Mouse (Mus musculus): ENCODE measurements around the gene Fundc1. TPM values are rescaled to one million over a fixed set of nuclear protein-coding genes. Genes with fewer than 3 reads are reported as not detected.

The Fundc1 gene
- 58.5 and 62.9 TPM in 2 replicates for polyA plus RNA-seq (2014; fragmentation: Nextera tagmentation; extraction: Ambion mirVana)

GRCm38 (mm10) chrX:17571621-17572459 lies at the start of gene Fundc1:
Gene Fundc1 (minus strand): TSS chrX:17572325.
- no peaks in the 10 kb centered on the region for H3K27me3 ChIP-seq (ENCODE audit: control insufficient read depth, insufficient read depth, low read length)
- H3K4me3 ChIP-seq (ENCODE audit: low read depth, low read length), result peak within 1 kb of the TSS; percentile 41
- H3K4me2 ChIP-seq (ENCODE audit: low read depth, severe bottlenecking), result peak within 1 kb of the TSS; percentile 36
- H3K4me1 ChIP-seq (ENCODE audit: control insufficient read depth, insufficient read depth, low read length), result no peaks in the 10 kb centered on the region
- H3K27ac ChIP-seq (replicated peaks; ENCODE audit: low read depth, low read length), result peak within 1 kb of the TSS; percentile 47
- DNase-seq (ENCODE audit: low spot score) (peak; percentile 91), ATAC-seq (ENCODE audit: insufficient number of reproducible peaks, low FRiP score, low TSS enrichment, low read depth) (peak; percentile 99)
- 12% methylated on average over 29 of the region's 30 CpGs for WGBS
- H3K9ac ChIP-seq (ENCODE audit: low read length), result peak within 1 kb of the TSS; percentile 63
- H3K9me3 ChIP-seq (ENCODE audit: control insufficient read depth, low read length), result no peaks in the 10 kb centered on the region
- H3K36me3 ChIP-seq (ENCODE audit: control insufficient read depth, insufficient read depth, low read length), result no peaks in the 10 kb centered on the region

- no peaks in the 10 kb centered on the region for H3K36me3 ChIP-seq (ENCODE audit: control insufficient read depth, insufficient read depth, low read length)
- H3K9ac ChIP-seq (ENCODE audit: low read length), result no peak overlapping the region
- no peak for ATAC-seq (ENCODE audit: insufficient number of reproducible peaks, low FRiP score, low TSS enrichment, low read depth)
Observed at GRCm38 (mm10) chrX:17611253-17611652, 39.1 kb upstream of the Fundc1 start.

GRCm38 (mm10) chrX:17608763-17609162 lies 36.6 kb upstream of the Fundc1 start:
- WGBS, result 83% methylated on average over 1 of the region's 1 CpGs
- DNase-seq (ENCODE audit: low spot score) (no peak), ATAC-seq (ENCODE audit: insufficient number of reproducible peaks, low FRiP score, low TSS enrichment, low read depth) (no peak)
- H3K4me3 ChIP-seq (ENCODE audit: low read depth, low read length), result no peak overlapping the region
- H3K9me3 ChIP-seq (ENCODE audit: control insufficient read depth, low read length), result no peaks in the 10 kb centered on the region
- no peak overlapping the region for H3K9ac ChIP-seq (ENCODE audit: low read length)
- H3K27ac ChIP-seq (replicated peaks; ENCODE audit: low read depth, low read length), result no peak overlapping the region
- no peaks in the 10 kb centered on the region for H3K27me3 ChIP-seq (ENCODE audit: control insufficient read depth, insufficient read depth, low read length)
- no peak overlapping the region for H3K4me2 ChIP-seq (ENCODE audit: low read depth, severe bottlenecking)
- no peaks in the 10 kb centered on the region for H3K4me1 ChIP-seq (ENCODE audit: control insufficient read depth, insufficient read depth, low read length)
- H3K36me3 ChIP-seq (ENCODE audit: control insufficient read depth, insufficient read depth, low read length), result no peaks in the 10 kb centered on the region

More at GRCm38 (mm10) chrX:17611253-17611652, 39.1 kb upstream of the Fundc1 start:
- WGBS, result 73% methylated on average over 1 of the region's 1 CpGs
- Histone ChIP-seq H3K27ac (replicated peaks; ENCODE audit: low read depth, low read length) (no peak overlapping the region), H3K4me2 (ENCODE audit: low read depth, severe bottlenecking) (no peak overlapping the region), H3K4me3 (ENCODE audit: low read depth, low read length) (no peak overlapping the region), H3K27me3 (ENCODE audit: control insufficient read depth, insufficient read depth, low read length) (no peaks in the 10 kb centered on the region), H3K9me3 (ENCODE audit: control insufficient read depth, low read length) (no peaks in the 10 kb centered on the region), H3K4me1 (ENCODE audit: control insufficient read depth, insufficient read depth, low read length) (no peaks in the 10 kb centered on the region)
- DNase-seq (ENCODE audit: low spot score), result no peak

- H3K4me2 ChIP-seq (ENCODE audit: low read depth, severe bottlenecking), result no peak overlapping the region
- H3K9ac ChIP-seq (ENCODE audit: low read length), result no peak overlapping the region
- H3K27ac ChIP-seq (replicated peaks; ENCODE audit: low read depth, low read length), result no peak overlapping the region
- H3K27me3 ChIP-seq (ENCODE audit: control insufficient read depth, insufficient read depth, low read length), result no peaks in the 10 kb centered on the region
- H3K36me3 ChIP-seq (ENCODE audit: control insufficient read depth, insufficient read depth, low read length), result no peaks in the 10 kb centered on the region
- 82% methylated on average over 3 of the region's 3 CpGs for WGBS
- ATAC-seq (ENCODE audit: insufficient number of reproducible peaks, low FRiP score, low TSS enrichment, low read depth) (no peak), DNase-seq (ENCODE audit: low spot score) (no peak)
- H3K4me1 ChIP-seq (ENCODE audit: control insufficient read depth, insufficient read depth, low read length), result no peaks in the 10 kb centered on the region
- no peak overlapping the region for H3K4me3 ChIP-seq (ENCODE audit: low read depth, low read length)
- H3K9me3 ChIP-seq (ENCODE audit: control insufficient read depth, low read length), result no peaks in the 10 kb centered on the region
Observed at GRCm38 (mm10) chrX:17607668-17608067, 35.5 kb upstream of the Fundc1 start.

- Histone ChIP-seq H3K4me3 (ENCODE audit: low read depth, low read length) (no peak overlapping the region), H3K27ac (replicated peaks; ENCODE audit: low read depth, low read length) (no peak overlapping the region), H3K27me3 (ENCODE audit: control insufficient read depth, insufficient read depth, low read length) (no peaks in the 10 kb centered on the region), H3K9me3 (ENCODE audit: control insufficient read depth, low read length) (no peaks in the 10 kb centered on the region), H3K9ac (ENCODE audit: low read length) (no peak overlapping the region), H3K4me1 (ENCODE audit: control insufficient read depth, insufficient read depth, low read length) (no peaks in the 10 kb centered on the region), H3K4me2 (ENCODE audit: low read depth, severe bottlenecking) (no peak overlapping the region), H3K36me3 (ENCODE audit: control insufficient read depth, insufficient read depth, low read length) (no peaks in the 10 kb centered on the region)
- DNase-seq (ENCODE audit: low spot score) (no peak), ATAC-seq (ENCODE audit: insufficient number of reproducible peaks, low FRiP score, low TSS enrichment, low read depth) (no peak)
Observed at GRCm38 (mm10) chrX:17593331-17593730, 21.2 kb upstream of the Fundc1 start.

GRCm38 (mm10) chrX:17590745-17591144 lies 18.6 kb upstream of the Fundc1 start:
- H3K4me1 ChIP-seq (ENCODE audit: control insufficient read depth, insufficient read depth, low read length), result no peaks in the 10 kb centered on the region
- no peaks in the 10 kb centered on the region for H3K9me3 ChIP-seq (ENCODE audit: control insufficient read depth, low read length)
- DNase-seq (ENCODE audit: low spot score), result no peak
- H3K27ac ChIP-seq (replicated peaks; ENCODE audit: low read depth, low read length), result no peak overlapping the region
- no peak for ATAC-seq (ENCODE audit: insufficient number of reproducible peaks, low FRiP score, low TSS enrichment, low read depth)
- H3K9ac ChIP-seq (ENCODE audit: low read length), result no peak overlapping the region
- H3K36me3 ChIP-seq (ENCODE audit: control insufficient read depth, insufficient read depth, low read length), result no peaks in the 10 kb centered on the region
- WGBS, result 41% methylated on average over 1 of the region's 1 CpGs
- no peaks in the 10 kb centered on the region for H3K27me3 ChIP-seq (ENCODE audit: control insufficient read depth, insufficient read depth, low read length)
- H3K4me3 ChIP-seq (ENCODE audit: low read depth, low read length), result no peak overlapping the region
- no peak overlapping the region for H3K4me2 ChIP-seq (ENCODE audit: low read depth, severe bottlenecking)

GRCm38 (mm10) chrX:17571271-17571620 lies 879 bp downstream of the Fundc1 start:
- Histone ChIP-seq H3K4me1 (ENCODE audit: control insufficient read depth, insufficient read depth, low read length) (no peaks in the 10 kb centered on the region), H3K4me2 (ENCODE audit: low read depth, severe bottlenecking) (peak overlapping the region; percentile 36), H3K27me3 (ENCODE audit: control insufficient read depth, insufficient read depth, low read length) (no peaks in the 10 kb centered on the region), H3K9me3 (ENCODE audit: control insufficient read depth, low read length) (no peaks in the 10 kb centered on the region), H3K4me3 (ENCODE audit: low read depth, low read length) (peak overlapping the region; percentile 41), H3K36me3 (ENCODE audit: control insufficient read depth, insufficient read depth, low read length) (no peaks in the 10 kb centered on the region), H3K27ac (replicated peaks; ENCODE audit: low read depth, low read length) (0 out of 2 replicates have a peak overlapping the region, but pooled peaks have one; percentile 47), H3K9ac (ENCODE audit: low read length) (peak overlapping the region; percentile 63; the same call in 1 of the 2 replicates)
- ATAC-seq (ENCODE audit: insufficient number of reproducible peaks, low FRiP score, low TSS enrichment, low read depth) (no peak), DNase-seq (ENCODE audit: low spot score) (no peak)
- 35% methylated on average over 10 of the region's 10 CpGs for whole genome bisulfite sequencing

- Histone ChIP-seq H3K9me3 (ENCODE audit: control insufficient read depth, low read length) (no peaks in the 10 kb centered on the region), H3K27me3 (ENCODE audit: control insufficient read depth, insufficient read depth, low read length) (no peaks in the 10 kb centered on the region), H3K4me2 (ENCODE audit: low read depth, severe bottlenecking) (no peak overlapping the region), H3K9ac (ENCODE audit: low read length) (no peak overlapping the region), H3K36me3 (ENCODE audit: control insufficient read depth, insufficient read depth, low read length) (no peaks in the 10 kb centered on the region), H3K27ac (replicated peaks; ENCODE audit: low read depth, low read length) (no peak overlapping the region), H3K4me3 (ENCODE audit: low read depth, low read length) (no peak overlapping the region), H3K4me1 (ENCODE audit: control insufficient read depth, insufficient read depth, low read length) (no peaks in the 10 kb centered on the region)
- 91% methylated on average over 2 of the region's 2 CpGs for WGBS
- DNase-seq (ENCODE audit: low spot score) (no peak), ATAC-seq (ENCODE audit: insufficient number of reproducible peaks, low FRiP score, low TSS enrichment, low read depth) (no peak)
Observed at GRCm38 (mm10) chrX:17568670-17569069, 3.5 kb downstream of the Fundc1 start.
